Mouse (Mus musculus) ovary, postnatal 10 days (tissue): ENCODE measurements around the gene Sirt6.

Experiments
- DNase-seq: peaks from one replicate; pipeline ENCODE4 v3.0.0; 2022; ENCODE audit warnings: low spot score

Gene Sirt6

DNA sequence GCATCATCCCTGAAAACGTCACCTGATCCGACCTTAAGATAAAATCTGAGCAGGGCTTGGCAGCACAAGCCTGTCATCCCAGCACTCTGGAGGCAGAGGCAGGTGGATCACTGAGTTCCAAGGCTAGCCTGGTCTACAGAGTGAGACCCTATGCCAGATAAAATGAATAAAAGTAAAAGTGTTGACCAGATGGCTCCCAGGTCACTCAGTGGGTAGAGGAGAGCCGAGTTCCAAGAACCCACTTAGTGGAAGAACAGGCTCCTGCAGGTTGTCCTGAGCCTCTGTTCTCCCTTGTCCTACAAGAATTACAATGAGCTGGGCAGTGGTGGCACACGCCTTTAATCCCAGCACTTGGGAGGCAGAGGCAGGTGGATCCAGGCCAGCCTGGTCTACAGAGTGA lies 34.4 kb downstream of the Sirt6 start:
- DNase-seq, result no peak

DNA sequence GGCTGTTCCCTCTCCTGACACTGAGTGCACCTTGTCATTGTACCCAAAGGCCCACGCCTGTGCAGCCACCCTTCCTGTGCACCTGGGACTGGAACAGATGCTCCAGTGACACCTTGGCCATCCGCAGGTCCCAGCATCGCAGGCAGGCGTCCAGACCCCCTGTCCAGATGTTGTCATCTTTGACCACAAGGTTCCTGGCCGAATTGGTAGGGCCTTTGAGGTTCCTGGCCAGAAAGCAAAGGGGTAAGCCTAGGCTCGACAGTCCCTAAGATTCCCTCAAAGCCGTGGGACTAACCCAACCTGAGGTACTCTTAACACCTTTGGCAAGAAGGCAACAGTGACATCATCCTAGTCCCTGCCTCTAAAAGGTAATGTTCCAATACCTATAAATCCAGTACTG lies 35.0 kb downstream of the Sirt6 start:
- no peak for DNase-seq

- DNase-seq, result no peak
Observed at GRCm38 (mm10) chr10:81591846-81592245, 35.8 kb downstream of the Sirt6 start.

- DNase-seq, result no peak
Observed at GRCm38 (mm10) chr10:81588739-81589138, 38.9 kb downstream of the Sirt6 start.

DNA sequence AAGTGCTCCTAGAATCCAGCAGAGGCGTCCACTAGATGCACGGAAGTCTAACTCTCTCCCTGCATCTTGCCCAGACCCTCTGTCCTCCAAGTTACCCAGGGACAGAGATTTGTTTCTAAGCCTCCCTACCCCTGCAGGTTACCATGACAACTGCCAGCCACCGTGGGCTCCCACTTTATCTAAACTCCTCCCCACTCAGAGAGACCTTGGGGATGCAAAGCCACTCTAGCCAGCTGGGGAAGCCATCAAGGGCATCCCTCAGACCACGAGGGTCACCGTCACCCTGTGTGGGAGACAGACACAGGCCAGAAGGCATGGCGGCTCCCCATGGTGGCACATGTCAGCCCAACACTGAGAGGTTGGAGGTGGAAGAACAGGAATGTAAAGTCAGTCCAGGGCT lies 44.2 kb downstream of the Sirt6 start:
- DNase-seq, result no peak

- DNase-seq, result no peak
Observed at GRCm38 (mm10) chr10:81580441-81581070, 47.0 kb downstream of the Sirt6 start.

DNA sequence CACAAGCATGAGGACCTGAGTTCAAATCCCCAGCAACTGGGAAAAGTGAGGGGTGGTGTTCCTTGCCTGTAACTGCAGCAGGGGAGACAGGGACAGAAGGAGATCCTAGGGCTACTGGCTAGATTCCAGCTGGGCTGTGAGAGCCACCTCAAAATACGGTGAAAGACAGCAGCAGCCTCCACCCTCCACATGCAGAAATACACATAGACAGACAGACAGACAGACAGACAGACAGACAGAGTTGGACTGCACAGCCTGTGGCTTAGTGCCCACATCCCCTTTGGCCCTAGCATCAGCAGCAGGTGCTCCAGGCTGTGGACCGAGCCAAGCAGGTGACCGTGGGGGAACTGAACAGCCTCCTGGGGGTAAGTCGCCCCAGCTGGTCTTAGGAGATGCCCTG lies 47.6 kb downstream of the Sirt6 start:
- no peak for DNase-seq

GRCm38 (mm10) chr10:81575695-81576094 lies 51.9 kb downstream of the Sirt6 start:
- DNase-seq, result no peak

- no peak for DNase-seq
Observed at GRCm38 (mm10) chr10:81575208-81575631, 52.4 kb downstream of the Sirt6 start.

- DNase-seq, result no peak
Observed at GRCm38 (mm10) chr10:81574081-81575056, 53.2 kb downstream of the Sirt6 start, which contains the start of gene Tle2. TSS of gene Tle2 (plus strand) at chr10:81574561.

- DNase-seq, result no peak
Observed at GRCm38 (mm10) chr10:81572975-81573374, 54.6 kb downstream of the Sirt6 start.

DNA sequence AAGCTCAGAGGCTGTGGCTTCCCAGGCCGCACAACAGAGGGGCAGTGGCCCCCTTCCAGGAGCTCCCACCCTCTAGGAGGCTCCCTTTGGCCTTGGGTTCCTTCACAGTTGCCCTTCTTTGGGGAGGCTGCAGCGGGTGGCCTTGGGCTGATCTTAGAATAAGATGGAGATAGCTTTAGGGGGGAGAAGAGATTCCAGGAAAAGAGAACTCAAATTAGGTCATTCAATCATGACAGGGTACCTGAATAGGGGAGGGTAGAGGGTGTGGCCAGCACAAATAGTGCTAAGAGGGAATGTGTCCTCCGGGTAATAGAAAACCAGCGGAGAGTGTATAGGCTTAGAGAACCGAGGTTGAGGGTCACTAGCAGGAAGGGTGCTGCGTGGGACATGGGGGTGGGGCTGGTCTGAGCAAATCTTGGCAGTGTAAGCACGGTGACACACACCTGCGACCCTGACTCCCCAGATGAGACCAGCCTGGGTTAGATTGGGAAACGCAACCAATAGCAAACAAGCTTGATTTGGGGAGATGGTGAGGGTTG lies 55.4 kb downstream of the Sirt6 start:
- DNase-seq, result no peak
